Mouse (Mus musculus) thymus, adult 2 months (tissue): ENCODE measurements around the gene Gimd1.

Experiments used
- CTCF ChIP-seq: fragments of 200-500 bp; IDR thresholded peaks from 2 replicates; pipeline ENCODE4 v1.5.1; 2012; ENCODE audit warnings: mild to moderate bottlenecking, control low read depth, low read length, moderate library complexity, borderline replicate concordance; ENCODE audit not compliant: control insufficient read depth, poor library complexity, insufficient read depth; ENCODE audit errors: extremely low read depth
- POLR2A ChIP-seq: fragments of 200-500 bp; IDR thresholded peaks from 2 replicates; pipeline ENCODE4 v1.6.1; 2012; ENCODE audit warnings: mild to moderate bottlenecking, low read length, control low read depth, moderate library complexity; ENCODE audit not compliant: control insufficient read depth, poor library complexity, insufficient read depth; ENCODE audit errors: extremely low read depth

DNA sequence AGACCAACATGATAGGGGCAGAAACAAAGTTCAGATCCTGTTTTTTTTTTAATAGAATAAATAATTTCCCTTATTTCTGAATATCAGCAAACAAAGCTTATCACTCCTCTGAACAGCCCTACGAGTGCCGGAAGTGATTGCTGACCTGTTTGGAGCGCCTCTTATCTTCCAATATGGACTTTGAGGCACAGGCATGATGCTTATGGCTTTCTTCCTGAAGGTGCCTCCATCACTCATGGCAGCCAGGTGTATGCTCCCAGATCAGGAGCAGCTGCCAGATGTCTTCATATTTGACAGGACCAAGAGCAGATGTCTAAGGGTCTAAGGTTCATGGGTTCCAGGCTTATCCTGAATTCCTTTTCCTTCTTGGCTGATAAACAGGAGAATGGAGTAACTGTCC is 7.5 kb downstream of the Gimd1 start:
- TF ChIP-seq CTCF (no peak), POLR2A (no peak)
